Mouse (Mus musculus): ENCODE measurements around the gene Gm42674.

DNA sequence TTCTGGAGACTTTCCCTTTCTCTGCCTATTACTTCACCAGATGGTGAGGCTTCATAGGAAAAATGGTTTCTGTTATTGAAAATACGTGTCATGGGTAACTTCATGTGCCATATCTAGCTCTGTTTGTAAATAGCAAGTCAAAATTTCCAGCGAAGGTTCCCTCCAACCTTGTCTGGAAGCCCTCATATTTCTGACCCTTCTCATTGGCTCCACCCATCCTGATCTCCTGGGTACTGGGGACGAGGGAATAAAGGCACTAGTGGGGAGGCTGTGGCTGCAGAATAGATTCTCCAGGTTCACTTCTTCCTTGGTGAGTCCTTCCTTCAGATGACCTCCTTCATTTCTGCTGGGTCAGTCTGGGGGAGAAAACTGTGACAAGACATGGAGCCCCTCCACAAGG lies 6.5 kb downstream of the Gm42674 start, which contains the start of gene S100a5:
- TF ChIP-seq CTCF (IDR thresholded peaks at IDR 0.05; ENCODE audit: low read depth) = no peak
- TF ChIP-seq EP300 (IDR thresholded peaks at IDR 0.05; ENCODE audit: low read depth) = no peak

Measured in heart, postnatal 0 days (tissue).